Mouse (Mus musculus) embryonic fibroblast, embryonic 13.5 days (primary cell): ENCODE measurements around the gene Ntsr1.

Experiments used
- CTCF ChIP-seq: IDR thresholded peaks from 2 replicates; pipeline ENCODE4 v1.5.1; 2011; ENCODE audit warnings: mild to moderate bottlenecking, control low read depth, low read length, moderate library complexity, borderline replicate concordance; ENCODE audit not compliant: insufficient read depth
- POLR2A ChIP-seq: IDR thresholded peaks from 2 replicates; pipeline ENCODE4 v1.6.1; 2011; ENCODE audit warnings: low read depth, mild to moderate bottlenecking, control low read depth, low read length, moderate library complexity

- TF ChIP-seq CTCF (no peak), POLR2A (no peak)
Observed at GRCm38 (mm10) chr2:180532386-180532995, 32.7 kb downstream of the Ntsr1 start.
